Mouse (Mus musculus) kidney, postnatal 10 days (tissue): Measurements from ENCODE around the gene Garnl3.

Experiments used
- DNase-seq: peaks from one replicate; pipeline ENCODE4 v3.0.0; 2021; ENCODE audit warnings: mixed read lengths

Garnl3 gene

DNA sequence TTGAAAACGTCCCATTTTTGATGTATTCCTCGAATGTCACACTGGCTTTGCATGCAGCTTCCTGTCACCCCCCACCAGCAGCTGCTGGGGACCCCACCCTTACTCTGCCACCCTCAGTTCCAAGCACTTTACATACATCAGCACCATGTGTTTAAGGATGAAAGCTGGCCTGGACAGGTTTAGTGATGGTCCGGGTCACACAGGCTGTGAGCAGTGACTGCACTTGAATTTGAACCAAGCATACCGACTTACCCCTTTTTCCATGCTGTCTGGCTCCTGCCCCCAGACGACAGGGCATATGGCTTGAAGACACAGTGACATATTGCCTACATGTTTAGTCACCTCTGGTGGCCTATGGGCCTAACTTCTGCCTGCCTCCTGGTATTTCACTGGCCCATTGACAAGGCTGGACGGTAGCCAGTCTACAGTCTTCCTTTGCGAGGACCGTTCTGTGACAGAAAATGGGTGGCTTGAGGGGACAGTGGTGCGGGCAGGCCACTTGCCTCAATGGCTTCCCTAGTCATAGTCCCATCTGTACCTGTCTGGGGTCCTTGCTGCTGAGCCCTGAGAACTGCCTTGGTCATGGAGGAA lies 163.3 kb downstream of the Garnl3 start:
- no peak for DNase-seq

DNA sequence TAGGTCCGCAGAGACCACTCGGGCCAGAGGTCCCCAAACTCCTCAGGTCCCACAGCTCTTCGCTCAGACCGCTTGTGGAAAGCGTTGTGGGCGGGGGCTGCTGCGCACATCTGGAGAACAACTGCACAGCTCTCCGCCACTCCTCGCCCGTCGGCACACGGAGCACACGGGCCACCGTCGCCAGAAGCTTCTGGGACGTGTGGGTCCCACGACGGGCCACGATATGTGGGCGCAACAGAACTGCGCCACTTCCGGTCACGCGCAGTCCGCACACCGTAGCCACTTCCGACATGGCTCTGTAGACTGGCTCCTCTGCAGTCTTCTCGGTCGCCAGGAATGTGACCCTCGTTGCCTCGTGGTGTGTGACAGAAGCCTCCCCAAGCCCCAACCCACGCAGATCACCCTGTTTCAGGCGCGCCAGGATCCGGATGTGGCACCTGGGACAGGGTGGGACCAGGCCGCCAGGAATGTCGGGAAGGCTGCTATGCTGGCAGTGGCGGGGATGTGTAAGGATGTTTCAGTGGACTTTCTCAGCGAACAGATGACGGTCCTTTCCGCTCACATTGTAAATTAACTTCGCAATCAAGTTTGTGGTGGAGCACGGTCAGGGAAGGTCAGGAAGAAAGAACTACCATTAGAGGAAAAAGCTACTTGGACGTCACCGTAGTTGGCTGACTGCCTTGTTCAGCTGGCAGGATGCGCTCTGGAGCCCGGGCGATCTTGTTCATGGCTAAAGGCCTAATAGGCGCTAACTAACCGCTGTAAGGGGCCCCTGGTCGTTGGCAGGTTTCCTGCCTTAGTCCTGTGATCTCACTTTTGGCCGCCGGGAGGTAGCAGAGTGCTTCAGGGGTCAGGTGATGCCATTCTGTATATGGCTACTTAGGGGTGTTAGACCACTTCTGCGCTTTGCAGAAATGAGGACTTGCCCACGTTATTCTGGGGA lies 164.5 kb downstream of the Garnl3 start:
- peak; percentile 92 for DNase-seq

DNA sequence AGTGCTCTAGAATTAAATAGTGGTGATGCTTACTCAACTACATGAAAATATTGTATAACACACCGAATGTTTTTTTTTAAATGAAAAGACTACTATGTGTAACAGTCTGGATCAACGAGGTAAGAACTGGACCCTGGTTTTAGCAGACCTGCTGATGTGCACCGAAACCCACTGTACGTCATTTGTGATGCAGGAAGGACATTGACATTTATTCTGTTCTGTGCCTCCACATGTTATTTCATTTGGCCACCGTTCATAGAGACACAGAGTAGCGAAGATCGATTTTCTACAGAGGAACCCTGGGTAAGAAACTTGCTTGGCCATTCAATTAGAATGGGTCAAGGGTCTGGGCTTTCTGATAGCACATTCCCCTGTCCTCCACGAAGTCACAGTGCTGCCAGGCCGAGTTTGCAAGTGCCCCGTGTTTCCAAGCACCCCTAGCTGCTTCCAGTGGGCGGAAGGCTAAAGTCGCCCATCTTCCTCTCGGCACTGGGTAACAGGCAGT lies 165.2 kb downstream of the Garnl3 start:
- no peak for DNase-seq

DNA sequence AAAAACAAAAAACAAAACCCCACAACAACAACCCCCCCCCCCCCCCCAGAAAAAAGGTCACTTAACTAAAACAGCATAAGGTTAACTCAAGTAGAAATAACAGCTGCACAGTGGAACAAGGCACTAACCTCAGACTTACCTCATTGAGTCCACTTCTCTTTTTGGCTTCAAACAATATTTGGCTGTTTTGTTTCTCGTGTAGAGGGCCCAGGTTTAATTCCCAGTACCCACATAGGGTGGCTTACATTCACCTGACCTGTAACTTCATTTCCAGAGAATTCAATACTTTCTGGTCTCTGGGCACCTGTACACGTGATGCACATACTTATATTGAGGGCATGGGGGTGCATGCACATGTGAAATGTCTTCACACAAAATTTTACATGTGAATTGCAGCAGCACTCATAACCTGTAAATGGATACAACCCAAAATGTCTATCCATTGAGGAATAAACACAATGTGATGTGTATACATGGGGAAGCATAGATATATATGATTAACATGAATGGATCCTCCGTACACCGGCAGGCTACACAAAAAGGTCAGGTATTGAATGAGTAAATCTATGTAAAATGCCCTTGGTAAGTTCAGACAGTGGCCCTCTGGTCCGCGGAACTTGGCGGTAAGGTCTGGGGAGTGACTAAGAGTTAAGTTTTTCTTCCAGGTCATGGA lies 165.8 kb downstream of the Garnl3 start:
- DNase-seq, result no peak

DNA sequence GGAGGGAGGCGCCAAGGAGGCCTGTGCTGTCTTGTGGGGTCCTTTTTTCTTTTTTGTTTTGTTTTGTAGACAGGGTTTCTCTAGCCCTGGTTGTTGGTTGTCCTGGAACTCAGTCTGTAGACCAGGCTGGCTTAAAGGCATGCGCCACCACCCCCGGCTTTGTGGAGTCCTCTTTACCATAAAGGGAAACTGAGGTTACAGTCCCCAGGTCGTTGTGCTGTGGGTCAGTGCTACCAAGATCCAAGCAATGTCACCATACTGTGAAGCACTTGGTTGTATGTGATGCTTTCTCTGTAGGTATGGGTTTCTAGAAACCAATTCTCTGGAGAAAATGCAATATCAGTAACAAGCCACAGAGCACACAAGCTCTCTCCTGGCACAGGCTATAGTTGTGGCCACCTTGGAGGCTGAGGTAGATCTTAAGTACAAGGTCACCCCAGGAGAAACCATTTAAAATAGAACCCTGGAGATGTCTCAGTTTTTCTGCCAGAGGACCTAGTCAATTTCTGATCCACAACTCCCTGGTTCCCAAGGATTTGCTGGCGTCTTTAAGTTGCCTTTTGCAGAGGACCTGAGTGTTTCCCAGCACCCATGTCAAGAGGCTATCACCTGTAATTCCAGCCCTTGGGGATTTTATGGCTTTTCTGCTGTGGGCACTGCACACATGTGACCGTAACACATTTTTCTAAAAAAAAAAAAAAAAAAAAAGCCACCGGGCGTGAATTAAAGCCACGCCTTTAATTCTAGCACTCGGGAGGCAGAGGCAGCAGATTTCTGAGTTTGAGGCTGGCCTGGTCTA lies 166.6 kb downstream of the Garnl3 start:
- no peak for DNase-seq

DNA sequence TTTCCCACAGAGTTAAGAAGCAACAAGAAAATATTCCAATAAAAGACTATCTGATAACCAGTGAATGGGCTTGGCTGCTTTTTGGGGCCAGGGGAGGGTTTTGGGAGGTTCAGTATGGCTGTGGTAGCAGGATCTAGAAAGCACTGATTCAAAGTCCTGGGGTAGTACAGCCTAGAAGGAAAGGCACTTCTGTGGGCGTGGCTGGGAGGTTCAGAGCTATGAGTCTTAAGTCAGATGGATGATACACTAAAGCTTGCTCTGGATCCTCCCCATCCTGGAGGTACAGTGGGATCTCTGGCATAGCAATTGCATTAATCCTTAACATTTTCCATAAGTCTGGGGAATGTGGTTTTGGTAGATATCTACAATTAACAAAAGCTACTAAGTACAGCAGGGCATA lies 167.5 kb downstream of the Garnl3 start:
- no peak for DNase-seq

DNA sequence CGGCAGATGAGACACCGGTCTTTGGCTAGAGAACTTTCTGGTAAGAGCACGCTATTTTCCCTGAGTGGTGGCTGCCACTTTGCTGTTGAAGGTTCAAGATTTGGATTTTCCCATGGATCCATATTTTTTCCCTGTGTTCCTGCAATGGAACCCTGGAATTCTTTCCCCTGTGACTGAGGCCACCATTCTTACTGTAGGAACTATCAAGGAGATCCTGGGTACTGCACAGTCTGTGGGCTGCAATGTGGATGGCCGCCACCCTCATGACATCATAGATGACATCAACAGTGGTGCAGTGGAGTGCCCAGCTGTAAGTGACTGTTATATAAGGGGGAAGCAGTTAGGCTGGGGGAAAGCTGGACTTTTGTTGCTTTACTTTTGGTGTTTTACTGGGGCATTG lies 167.9 kb downstream of the Garnl3 start:
- DNase-seq, result no peak

DNA sequence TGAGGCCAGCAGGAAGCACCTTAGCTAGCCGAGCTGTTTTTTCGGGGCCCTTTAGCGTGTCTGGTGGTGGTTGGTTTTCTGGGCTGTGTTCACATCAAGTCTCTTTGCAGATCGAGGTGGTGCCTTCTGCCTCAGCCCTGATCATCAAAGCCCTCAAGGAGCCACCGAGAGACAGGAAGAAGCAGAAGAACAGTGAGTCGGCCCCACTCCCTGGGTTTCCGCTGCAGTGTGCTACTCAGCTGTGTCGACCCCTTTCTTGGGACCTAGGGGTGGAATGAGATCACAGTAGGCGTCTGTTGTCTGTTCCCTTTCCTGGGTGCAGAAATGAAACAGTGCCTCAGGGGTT lies 168.6 kb downstream of the Garnl3 start:
- DNase-seq, result no peak

DNA sequence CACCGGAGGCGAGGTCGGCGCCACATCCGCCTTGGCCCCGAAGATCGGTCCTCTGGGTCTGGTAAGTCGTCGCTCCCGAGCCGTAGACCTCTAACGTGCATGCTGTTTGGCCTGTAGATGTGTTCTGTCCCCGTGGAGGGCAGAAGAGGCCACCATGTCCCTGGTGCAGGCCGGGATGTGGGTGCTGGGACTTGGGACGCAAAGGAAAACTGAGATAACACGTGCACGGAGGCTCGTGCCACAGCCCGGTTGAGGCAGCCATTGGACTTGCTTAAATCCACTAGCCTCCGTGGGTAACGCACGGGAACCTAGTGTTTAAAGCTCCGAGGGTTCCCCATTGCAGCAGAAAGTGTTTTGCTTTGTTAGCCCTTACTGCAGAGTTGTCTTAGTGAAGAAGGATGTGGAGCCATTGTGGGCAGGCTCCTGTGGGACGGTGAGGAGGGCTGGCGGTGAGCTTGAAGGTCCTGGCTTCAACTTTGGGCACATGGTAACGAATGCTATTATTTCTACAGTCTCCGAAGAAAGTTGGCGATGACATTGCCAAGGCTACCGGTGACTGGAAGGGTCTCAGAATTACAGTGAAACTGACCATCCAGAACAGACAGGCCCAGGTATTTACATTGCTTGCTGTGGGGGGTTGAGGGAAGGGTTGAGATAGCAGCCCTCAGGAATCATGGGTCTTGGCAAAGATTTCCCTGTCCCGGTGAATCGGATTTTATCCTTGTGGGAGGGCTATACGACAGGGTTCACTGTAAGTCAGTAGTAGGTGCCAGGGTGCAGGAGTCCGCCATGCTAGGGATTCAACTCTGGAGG lies 169.2 kb downstream of the Garnl3 start:
- peak; percentile 48 for DNase-seq

DNA sequence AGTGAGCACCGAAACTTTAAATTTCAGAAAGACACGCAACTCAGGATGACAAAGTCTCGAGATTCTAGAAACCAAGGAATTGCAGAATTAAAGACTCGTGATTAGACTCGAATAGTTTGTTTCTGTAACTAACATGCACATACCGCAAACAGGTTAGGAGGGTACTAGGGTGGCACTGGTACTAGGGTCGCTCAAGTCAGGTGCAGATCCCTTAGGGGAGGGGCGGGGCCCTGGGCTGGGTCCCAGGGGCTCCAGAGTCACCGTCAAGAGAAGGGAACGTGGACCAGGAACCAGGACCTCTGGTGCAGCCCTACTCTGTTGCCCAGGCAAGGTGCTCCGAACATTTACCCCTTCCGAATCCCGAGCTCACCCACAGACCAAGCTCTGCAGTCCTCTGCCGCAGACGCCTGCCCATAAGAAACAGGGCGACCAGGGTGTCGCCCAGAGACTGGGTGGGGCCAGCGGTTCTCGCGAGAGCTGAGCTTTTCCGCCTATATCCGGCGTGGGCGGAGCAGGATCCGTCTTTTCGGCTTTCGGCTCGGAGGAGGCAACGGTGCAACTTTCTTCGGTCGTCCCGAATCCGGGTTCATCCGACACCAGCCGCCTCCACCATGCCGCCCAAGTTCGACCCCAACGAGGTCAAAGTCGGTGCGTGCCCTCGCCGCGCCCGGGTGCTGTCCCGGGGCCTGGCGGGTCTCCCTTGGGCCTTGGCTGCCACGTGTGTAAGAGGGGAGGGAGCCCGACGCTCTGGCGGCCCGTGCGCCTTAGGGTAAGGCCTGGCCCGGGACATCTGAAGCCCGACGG lies 170.1 kb downstream of the Garnl3 start, which contains the start of the genes Rpl12 and Lrsam1:
Gene Rpl12, plus strand, starts transcription at position 368 of the 804 bp plus-strand sequence.
Gene Lrsam1, minus strand, starts transcription at position 423 of the 804 bp plus-strand sequence.
- peak; percentile 98 for DNase-seq

DNA sequence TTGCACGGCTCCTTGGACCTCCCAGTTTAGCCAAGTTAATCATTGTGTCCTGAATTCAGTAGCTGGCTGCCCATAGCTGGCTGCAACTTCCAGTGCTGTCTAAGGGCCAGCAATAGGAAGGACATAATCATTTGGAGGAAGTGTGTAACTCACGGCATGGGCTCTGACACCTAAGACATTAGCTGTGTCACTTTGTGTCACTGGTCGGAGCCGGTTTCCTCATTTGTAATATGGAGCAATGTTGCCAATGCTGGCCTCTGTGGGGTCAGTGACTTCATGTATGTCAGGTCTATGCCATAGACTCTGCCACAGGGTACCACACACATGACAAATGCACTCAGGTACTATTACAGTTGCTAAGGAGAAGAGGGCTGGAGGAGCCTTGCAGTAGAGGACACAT lies 171.2 kb downstream of the Garnl3 start:
- no peak for DNase-seq

DNA sequence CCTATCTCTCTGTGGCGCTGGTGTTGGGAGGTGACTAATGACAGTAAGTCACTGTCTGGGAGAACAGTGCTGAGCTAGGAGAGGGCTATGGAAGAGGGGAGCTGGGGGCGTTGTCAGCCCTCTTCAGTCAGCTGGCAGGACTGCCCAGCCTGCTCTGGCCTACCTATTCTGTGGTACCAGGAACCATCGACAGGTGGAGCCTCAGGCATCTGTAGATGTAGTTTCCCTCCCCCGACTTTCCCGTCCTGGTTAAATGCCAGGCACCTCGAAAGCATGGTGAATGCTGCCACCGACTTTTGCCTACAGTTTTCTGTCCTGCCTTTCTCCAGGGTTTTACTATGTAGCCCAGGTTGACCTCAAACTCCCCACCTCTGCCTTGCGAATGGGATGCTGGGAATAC lies 174.1 kb downstream of the Garnl3 start:
- peak; percentile 60 for DNase-seq

DNA sequence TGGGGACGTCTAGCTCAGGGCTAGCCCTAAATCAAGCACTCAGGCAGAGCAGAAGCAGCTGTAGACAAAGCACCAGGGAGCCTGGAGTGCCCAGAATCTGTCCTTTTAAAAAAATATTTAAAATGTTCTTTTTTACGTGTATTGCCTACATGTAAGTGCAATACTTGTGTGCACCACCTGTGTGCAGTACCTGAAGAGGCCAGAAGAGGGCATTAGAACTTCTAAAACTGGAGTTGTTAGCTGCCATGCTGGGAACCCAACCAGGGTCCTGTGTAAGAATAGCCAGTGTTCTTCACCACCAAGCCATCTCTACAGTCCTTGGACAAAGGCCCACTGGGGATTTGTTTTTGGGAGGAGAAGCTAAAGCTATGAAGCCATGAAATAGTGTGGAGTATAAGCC lies 176.9 kb downstream of the Garnl3 start:
- no peak for DNase-seq

DNA sequence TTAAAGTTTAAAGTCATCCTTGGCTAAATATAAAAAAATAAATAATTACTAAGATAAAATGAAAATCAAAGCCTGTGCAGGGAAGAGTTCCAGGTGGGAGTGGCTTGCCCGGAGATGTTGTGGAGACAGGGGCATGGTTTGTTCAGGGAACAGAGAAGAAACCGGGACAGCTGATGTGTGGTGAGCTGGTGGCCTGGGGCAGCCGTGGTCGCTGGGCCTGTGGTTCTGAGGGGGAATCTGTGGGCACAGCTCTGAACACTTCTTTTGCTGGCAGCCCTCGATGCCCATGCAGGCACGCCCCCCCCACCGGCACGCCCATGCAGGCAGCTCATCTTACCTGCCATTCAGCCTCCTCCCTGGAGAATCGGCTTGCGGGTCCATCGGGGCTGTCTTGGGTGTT lies 184.0 kb downstream of the Garnl3 start:
- DNase-seq, result no peak

DNA sequence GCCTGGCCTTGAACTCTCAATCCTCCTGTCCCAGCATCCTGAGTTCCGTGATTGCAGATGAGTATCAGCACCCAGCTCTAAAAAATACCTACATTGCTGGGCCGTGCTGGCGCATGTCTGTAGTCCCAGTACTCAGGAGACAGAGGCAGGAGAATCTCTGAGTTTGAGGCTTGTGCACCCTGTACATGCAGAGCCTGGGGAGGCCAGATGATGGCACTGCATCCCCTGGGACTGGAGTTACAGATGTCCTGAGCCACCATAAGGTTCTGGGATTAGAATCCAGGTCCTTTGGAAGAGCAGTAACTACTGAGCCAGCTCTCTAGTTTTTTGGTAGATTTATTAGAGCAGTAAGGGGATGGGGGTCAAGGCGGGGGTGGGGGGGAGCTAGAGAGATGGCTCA lies 191.0 kb downstream of the Garnl3 start:
- no peak for DNase-seq

DNA sequence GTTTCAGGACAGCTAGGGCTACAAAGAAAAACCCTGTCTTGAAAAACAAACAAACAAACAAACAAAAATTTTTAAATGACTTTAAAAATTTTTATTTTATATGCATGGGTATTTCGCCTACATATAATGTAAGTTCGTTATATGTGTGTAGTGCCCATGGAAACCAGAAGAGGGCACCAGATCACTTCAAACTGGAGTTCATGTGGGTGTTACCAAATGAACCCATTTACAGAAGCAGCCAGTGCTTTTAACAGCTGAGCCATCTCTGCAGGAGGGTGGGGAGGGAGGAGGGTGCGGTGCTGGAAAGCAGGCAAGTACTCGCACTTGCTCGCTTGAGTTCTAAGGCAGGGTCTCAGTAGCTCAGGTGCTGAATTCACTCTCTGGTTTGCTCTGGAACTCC lies 192.0 kb downstream of the Garnl3 start:
- DNase-seq, result peak; percentile 69

DNA sequence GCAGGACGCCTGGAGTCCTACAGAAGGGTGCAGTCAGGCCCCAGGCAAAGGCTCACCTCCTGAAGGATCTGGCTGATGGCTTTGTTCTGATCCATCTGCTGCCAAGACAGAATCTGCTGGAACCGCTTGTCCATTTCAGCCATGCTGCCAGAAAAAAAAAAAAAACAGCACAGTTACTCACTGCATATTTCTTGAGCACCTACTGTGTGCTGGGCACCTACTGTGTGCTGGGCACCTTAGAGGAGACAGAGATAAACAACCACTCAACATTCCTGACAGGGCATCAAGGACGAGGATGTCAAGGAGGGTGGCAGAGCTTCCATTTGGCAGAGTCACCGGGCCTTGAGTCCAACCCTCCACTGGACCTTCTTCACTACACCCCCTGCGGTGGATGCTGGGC lies 192.7 kb downstream of the Garnl3 start:
- no peak for DNase-seq
